Mouse (Mus musculus) neural tube, embryonic 15.5 days (tissue): Measurements from ENCODE around the gene Tenm3. TPM values are rescaled to one million over a fixed set of nuclear protein-coding genes. Genes with fewer than 3 reads are reported as not detected.

ENCODE experiments used
- ATAC-seq: fragments of 200-750 bp; cut with Nextera tagmentation; 2 replicates; pipeline ENCODE4 v1.8.0; 2017; ENCODE audit warnings: mild to moderate bottlenecking, moderate TSS enrichment, moderate library complexity; ENCODE audit not compliant: low FRiP score
- H3K27ac ChIP-seq: fragments of 300-500 bp; sonication (generic); replicated peaks from 2 replicates; pipeline ENCODE4 v1.5.1; 2015; ENCODE audit warnings: mild to moderate bottlenecking, inconsistent platforms
- H3K27me3 ChIP-seq: fragments of 300-500 bp; sonication (generic); replicated peaks from 2 replicates; pipeline ENCODE4 v1.6.1; 2015; ENCODE audit warnings: inconsistent platforms
- H3K36me3 ChIP-seq: fragments of 300-500 bp; sonication (generic); 2 replicates; pipeline ENCODE4 v1.6.1; 2015; ENCODE audit warnings: inconsistent platforms
- H3K4me1 ChIP-seq: fragments of 300-500 bp; sonication (generic); 2 replicates; pipeline ENCODE4 v1.6.1; 2015; ENCODE audit warnings: inconsistent platforms
- H3K4me2 ChIP-seq: fragments of 300-500 bp; sonication (generic); 2 replicates; pipeline ENCODE4 v1.6.1; 2015; ENCODE audit warnings: inconsistent platforms, mild to moderate bottlenecking, moderate library complexity
- H3K4me3 ChIP-seq: fragments of 300-500 bp; sonication (generic); replicated peaks from 2 replicates; pipeline ENCODE4 v1.5.1; 2015; ENCODE audit warnings: mild to moderate bottlenecking, inconsistent platforms
- H3K9ac ChIP-seq: fragments of 300-500 bp; sonication (generic); replicated peaks from 2 replicates; pipeline ENCODE4 v1.6.1; 2015; ENCODE audit warnings: mild to moderate bottlenecking, inconsistent platforms
- H3K9me3 ChIP-seq: fragments of 300-500 bp; sonication (generic); replicated peaks from 2 replicates; pipeline ENCODE4 v1.6.1; 2016; ENCODE audit warnings: inconsistent platforms
- WGBS: fragments of 180-500 bp; shearing (Covaris S2); methylation state at CpG from one replicate; pipeline ENCODE4 v1.1.7; 2015; ENCODE audit warnings: mixed read lengths; 5-methylcytosine and 5-hydroxymethylcytosine counted together
- polyA plus RNA-seq: library from polyadenylated mRNA; unstranded; fragments of >200 nt; fragmentation: Nextera tagmentation; extraction: Ambion mirVana; gene quantifications from 2 replicates; pipeline ENCODE4 v1.2.1, GENCODE M21; 2015

The Tenm3 gene
- polyA plus RNA-seq, 1 experiment from 2014 or later, result 37.7 TPM

- peak overlapping the region; percentile 18; the same call in 1 of the 2 replicates for H3K27ac ChIP-seq
- H3K4me1 ChIP-seq, result peaks cover 14% of the 10 kb centered on the region
- no peaks in the 10 kb centered on the region for H3K9me3 ChIP-seq
- H3K9ac ChIP-seq, result no peak overlapping the region
- H3K36me3 ChIP-seq, result no peaks in the 10 kb centered on the region
- H3K4me2 ChIP-seq, result no peak overlapping the region
- no peak overlapping the region for H3K4me3 ChIP-seq
- ATAC-seq, result no peak
- 68% methylated on average over 6 of the region's 6 CpGs for WGBS
- H3K27me3 ChIP-seq, result 0 out of 2 replicates have a peak, but pooled peaks cover 2% of the 10 kb centered on the region
These were observed 636.2 kb downstream of the Tenm3 start for GRCm38 (mm10) chr8:48207567-48207966.

- no peak; the same call in 1 of the 2 replicates for ATAC-seq
- WGBS, result 73% methylated on average over 8 of the region's 8 CpGs
These were observed 636.8 kb downstream of the Tenm3 start for GRCm38 (mm10) chr8:48206922-48207321.

DNA sequence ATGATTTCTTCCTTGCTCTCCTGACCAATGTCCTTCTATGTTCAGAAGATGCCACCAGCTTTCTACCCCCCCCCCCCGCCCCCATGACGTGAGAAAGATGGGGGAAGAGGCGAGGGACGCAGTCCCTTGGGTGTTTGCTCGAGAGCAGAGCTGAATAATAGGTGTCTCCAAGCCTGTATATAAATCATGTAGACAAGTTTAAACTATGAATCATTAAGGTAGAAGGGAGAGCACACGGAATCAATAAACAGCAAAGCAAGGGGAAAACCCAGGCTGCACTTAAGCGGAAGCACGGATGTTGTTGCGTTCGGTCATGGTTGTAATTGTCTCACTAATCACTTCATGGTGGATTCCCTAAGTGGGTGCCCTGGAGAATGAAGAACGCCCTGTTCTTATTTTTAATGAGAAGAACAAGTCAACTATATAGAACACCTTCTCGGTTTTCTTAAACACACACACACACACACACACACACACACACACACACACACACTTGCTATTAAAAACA lies 638.9 kb downstream of the Tenm3 start:
- Histone ChIP-seq H3K9ac (no peak overlapping the region), H3K36me3 (no peaks in the 10 kb centered on the region), H3K4me3 (no peak overlapping the region), H3K9me3 (no peaks in the 10 kb centered on the region), H3K4me1 (peaks cover 14% of the 10 kb centered on the region), H3K27me3 (0 out of 2 replicates have a peak, but pooled peaks cover 2% of the 10 kb centered on the region), H3K27ac (no peak overlapping the region), H3K4me2 (0 out of 2 replicates have a peak overlapping the region, but pooled peaks have one; percentile 1)
- ATAC-seq, result no peak
- WGBS, result 26% methylated on average over 12 of the region's 12 CpGs

More at GRCm38 (mm10) chr8:48206922-48207321, 636.8 kb downstream of the Tenm3 start:
- no peak overlapping the region for H3K4me3 ChIP-seq
- no peaks in the 10 kb centered on the region for H3K36me3 ChIP-seq
- H3K27me3 ChIP-seq, result 0 out of 2 replicates have a peak, but pooled peaks cover 2% of the 10 kb centered on the region
- H3K9ac ChIP-seq, result no peak overlapping the region
- no peaks in the 10 kb centered on the region for H3K9me3 ChIP-seq
- H3K4me1 ChIP-seq, result peaks cover 14% of the 10 kb centered on the region
- H3K4me2 ChIP-seq, result no peak overlapping the region
- H3K27ac ChIP-seq, result no peak overlapping the region

- Histone ChIP-seq H3K27ac (no peak overlapping the region), H3K27me3 (0 out of 2 replicates have a peak, but pooled peaks cover 2% of the 10 kb centered on the region), H3K9me3 (no peaks in the 10 kb centered on the region), H3K4me3 (no peak overlapping the region), H3K4me2 (0 out of 2 replicates have a peak overlapping the region, but pooled peaks have one; percentile 1), H3K9ac (no peak overlapping the region), H3K36me3 (no peaks in the 10 kb centered on the region), H3K4me1 (peaks cover 14% of the 10 kb centered on the region)
- 44% methylated on average over 13 of the region's 13 CpGs for WGBS
- ATAC-seq, result peak; percentile 55; the same call in 1 of the 2 replicates
These were observed 639.5 kb downstream of the Tenm3 start for GRCm38 (mm10) chr8:48204114-48204837.

DNA sequence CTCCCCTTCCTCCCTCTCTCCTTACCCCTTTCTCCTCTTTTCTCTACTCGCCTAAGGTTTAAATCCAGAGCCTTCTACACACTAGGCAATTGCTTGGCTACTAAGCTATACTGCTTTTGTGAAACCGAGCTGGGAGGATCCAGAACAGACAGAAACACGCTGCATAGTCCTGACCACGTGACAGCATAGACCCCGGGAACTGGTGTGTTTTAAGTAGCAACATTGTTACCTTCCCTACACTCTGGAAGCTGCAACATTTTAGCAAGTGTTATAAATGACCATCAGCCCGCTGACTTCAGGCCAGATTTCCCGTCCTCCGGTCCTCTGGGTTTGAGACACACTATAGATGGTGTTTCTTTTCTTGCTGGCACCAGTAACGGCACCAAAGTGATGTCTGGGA lies 640.1 kb downstream of the Tenm3 start:
- 69% methylated on average over 9 of the region's 9 CpGs for WGBS
- H3K9me3 ChIP-seq, result no peaks in the 10 kb centered on the region
- no peak overlapping the region for H3K9ac ChIP-seq
- peak; percentile 43; the same call in 1 of the 2 replicates for ATAC-seq
- H3K4me3 ChIP-seq, result no peak overlapping the region
- peaks cover 14% of the 10 kb centered on the region for H3K4me1 ChIP-seq
- H3K4me2 ChIP-seq, result no peak overlapping the region
- 0 out of 2 replicates have a peak, but pooled peaks cover 2% of the 10 kb centered on the region for H3K27me3 ChIP-seq
- H3K27ac ChIP-seq, result no peak overlapping the region
- H3K36me3 ChIP-seq, result no peaks in the 10 kb centered on the region

DNA sequence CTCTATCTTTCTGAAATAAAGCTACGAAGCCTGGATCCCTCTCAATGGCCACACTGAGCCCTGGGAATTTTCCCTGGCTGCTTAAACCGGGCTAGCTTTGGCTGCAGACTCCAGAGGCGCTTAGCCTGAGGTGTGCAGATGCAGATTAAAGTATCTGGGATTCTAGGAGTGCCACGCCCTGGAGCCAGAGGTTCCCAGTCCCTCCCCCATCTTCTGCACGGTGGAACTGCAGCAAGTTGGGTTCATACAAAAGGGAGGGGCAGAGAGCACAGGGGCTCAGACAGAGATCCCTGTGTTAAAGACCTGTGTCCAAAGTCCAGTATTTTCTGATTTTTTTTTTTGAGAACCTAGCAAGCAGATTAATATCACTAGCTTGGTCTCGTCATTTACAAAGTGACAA lies 640.6 kb downstream of the Tenm3 start:
- Histone ChIP-seq H3K27me3 (0 out of 2 replicates have a peak, but pooled peaks cover 2% of the 10 kb centered on the region), H3K9me3 (no peaks in the 10 kb centered on the region), H3K36me3 (no peaks in the 10 kb centered on the region), H3K27ac (no peak overlapping the region), H3K4me3 (no peak overlapping the region), H3K4me1 (peaks cover 14% of the 10 kb centered on the region), H3K9ac (no peak overlapping the region), H3K4me2 (no peak overlapping the region)
- WGBS, result 56% methylated on average over 6 of the region's 6 CpGs
- ATAC-seq, result no peak

DNA sequence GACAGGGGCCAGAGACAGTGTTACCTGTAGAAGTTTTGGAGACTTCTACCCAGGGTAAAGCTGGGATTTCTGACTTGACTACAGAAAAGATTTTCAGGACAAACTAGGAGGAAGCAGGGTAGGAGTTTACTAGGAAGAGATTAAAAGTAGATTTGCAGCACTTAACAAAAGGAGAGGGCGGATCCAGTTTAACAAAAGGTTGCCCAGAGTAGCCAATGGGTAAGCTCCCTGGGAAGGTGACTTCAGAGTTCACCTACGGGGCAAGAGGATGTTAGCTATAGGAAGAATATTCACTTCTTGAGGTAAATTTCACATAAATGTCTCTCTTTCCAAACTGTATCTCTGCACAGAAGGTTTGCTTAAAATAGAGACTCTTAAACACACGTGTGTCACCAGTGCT lies 641.1 kb downstream of the Tenm3 start:
- no peak overlapping the region for H3K4me2 ChIP-seq
- no peak for ATAC-seq
- H3K9me3 ChIP-seq, result no peaks in the 10 kb centered on the region
- H3K9ac ChIP-seq, result no peak overlapping the region
- WGBS, result 61% methylated on average over 3 of the region's 3 CpGs
- peaks cover 14% of the 10 kb centered on the region for H3K4me1 ChIP-seq
- H3K36me3 ChIP-seq, result no peaks in the 10 kb centered on the region
- no peak overlapping the region for H3K27ac ChIP-seq
- H3K27me3 ChIP-seq, result 0 out of 2 replicates have a peak, but pooled peaks cover 2% of the 10 kb centered on the region
- no peak overlapping the region for H3K4me3 ChIP-seq

DNA sequence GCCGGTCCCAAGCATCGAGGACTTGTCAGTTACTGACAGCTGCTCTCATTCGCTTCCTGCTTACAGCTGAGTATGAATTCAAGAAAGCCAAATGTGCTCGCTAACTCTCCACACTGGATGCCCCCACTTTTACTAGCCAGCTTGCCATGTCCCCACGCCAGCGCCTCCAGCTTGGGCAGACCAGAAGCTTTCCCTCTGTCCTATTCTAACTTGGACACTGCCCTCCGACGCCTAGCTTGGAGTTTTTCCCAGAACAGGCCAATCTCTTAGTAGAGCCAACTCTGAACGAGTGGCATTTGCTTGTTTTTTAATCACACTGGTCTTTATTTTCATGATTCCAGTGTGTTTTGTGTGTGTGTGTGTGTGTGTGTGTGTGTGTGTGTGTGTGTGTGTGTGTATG lies 644.6 kb downstream of the Tenm3 start:
- no peak for ATAC-seq
- no peaks in the 10 kb centered on the region for H3K9me3 ChIP-seq
- 0 out of 2 replicates have a peak, but pooled peaks cover 2% of the 10 kb centered on the region for H3K27me3 ChIP-seq
- H3K4me1 ChIP-seq, result peaks cover 7% of the 10 kb centered on the region
- H3K4me3 ChIP-seq, result no peak overlapping the region
- H3K9ac ChIP-seq, result no peak overlapping the region
- no peak overlapping the region for H3K27ac ChIP-seq
- H3K4me2 ChIP-seq, result no peak overlapping the region
- 91% methylated on average over 9 of the region's 9 CpGs for WGBS
- no peaks in the 10 kb centered on the region for H3K36me3 ChIP-seq

- Histone ChIP-seq H3K27ac (no peak overlapping the region), H3K9me3 (no peaks in the 10 kb centered on the region), H3K27me3 (no peaks in the 10 kb centered on the region), H3K9ac (no peak overlapping the region), H3K4me3 (no peak overlapping the region), H3K4me2 (no peak overlapping the region), H3K36me3 (no peaks in the 10 kb centered on the region), H3K4me1 (no peaks in the 10 kb centered on the region)
- 97% methylated on average over 9 of the region's 9 CpGs for WGBS
- no peak for ATAC-seq
These were observed 647.8 kb downstream of the Tenm3 start for GRCm38 (mm10) chr8:48195971-48196370.

- H3K27ac ChIP-seq, result no peak overlapping the region
- H3K36me3 ChIP-seq, result no peaks in the 10 kb centered on the region
- H3K4me3 ChIP-seq, result no peak overlapping the region
- 97% methylated on average over 12 of the region's 12 CpGs for WGBS
- ATAC-seq, result no peak
- H3K27me3 ChIP-seq, result no peaks in the 10 kb centered on the region
- H3K9ac ChIP-seq, result no peak overlapping the region
- no peak overlapping the region for H3K4me2 ChIP-seq
- H3K9me3 ChIP-seq, result no peaks in the 10 kb centered on the region
- H3K4me1 ChIP-seq, result no peaks in the 10 kb centered on the region
These were observed 655.2 kb downstream of the Tenm3 start for GRCm38 (mm10) chr8:48188586-48188985.

DNA sequence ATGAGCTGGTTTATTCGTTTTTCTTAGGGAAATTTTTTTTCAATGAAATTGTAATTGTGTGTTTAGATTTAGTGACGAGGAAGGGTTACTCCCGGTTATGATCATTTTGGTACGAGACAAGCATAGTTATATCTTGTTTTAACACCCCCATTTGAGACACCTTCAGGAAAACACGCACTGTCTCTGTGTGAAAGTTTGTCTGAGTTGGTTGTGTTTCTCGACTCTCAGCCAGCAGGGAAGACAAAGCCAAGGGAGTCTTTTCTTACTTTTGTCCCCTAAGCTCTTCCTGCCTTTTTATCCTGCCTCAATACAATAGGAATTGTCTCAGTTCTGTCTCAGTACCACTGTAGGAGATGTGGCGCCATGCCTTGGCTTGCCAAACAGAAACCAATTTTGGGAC lies 660.0 kb downstream of the Tenm3 start:
- no peak overlapping the region for H3K4me3 ChIP-seq
- H3K27me3 ChIP-seq, result no peaks in the 10 kb centered on the region
- no peaks in the 10 kb centered on the region for H3K9me3 ChIP-seq
- ATAC-seq, result no peak
- H3K4me2 ChIP-seq, result no peak overlapping the region
- no peak overlapping the region for H3K27ac ChIP-seq
- H3K9ac ChIP-seq, result no peak overlapping the region
- 83% methylated on average over 7 of the region's 7 CpGs for WGBS
- peaks cover 4% of the 10 kb centered on the region for H3K4me1 ChIP-seq
- no peaks in the 10 kb centered on the region for H3K36me3 ChIP-seq

- no peak for ATAC-seq
- WGBS, result 100% methylated on average over 3 of the region's 3 CpGs
- H3K4me2 ChIP-seq, result no peak overlapping the region
- no peak overlapping the region for H3K4me3 ChIP-seq
- H3K27ac ChIP-seq, result no peak overlapping the region
- no peak overlapping the region for H3K9ac ChIP-seq
- H3K27me3 ChIP-seq, result no peaks in the 10 kb centered on the region
- H3K36me3 ChIP-seq, result no peaks in the 10 kb centered on the region
- peaks cover 5% of the 10 kb centered on the region for H3K4me1 ChIP-seq
- no peaks in the 10 kb centered on the region for H3K9me3 ChIP-seq
These were observed 662.8 kb downstream of the Tenm3 start for GRCm38 (mm10) chr8:48181000-48181399.
